Mouse (Mus musculus): ENCODE results near the gene Dusp2. TPM values are rescaled to one million over a fixed set of nuclear protein-coding genes. Genes with fewer than 3 reads are reported as not detected.

Gene Dusp2
- total RNA-seq, 2 experiments from 2014 or later, result 1.2 to 1.8 TPM

Other genes starting within 250 kb of the Dusp2 start
- 10 to 100 TPM; 13.7 to 15.2 TPM for gene Ncaph, start 202.2 kb upstream of the Dusp2 start, total RNA-seq (2021)
- 10 to 100 TPM; 14.1 to 15.3 TPM for gene Itpripl1, start 192.7 kb upstream of the Dusp2 start, total RNA-seq (2021)
- gene 1810024B03Rik, start 127.9 kb upstream of the Dusp2 start, total RNA-seq (2021), result under 1 TPM; 0.53 to 0.67 TPM
- gene Snrnp200, start 127.8 kb upstream of the Dusp2 start, total RNA-seq (2021), result 10 to 100 TPM; 63.3 to 66.8 TPM
- gene Ciao1, start 88.3 kb upstream of the Dusp2 start, total RNA-seq (2021), result 10 to 100 TPM; 57.2 to 60.4 TPM
- gene Tmem127, start 88.3 kb upstream of the Dusp2 start, total RNA-seq (2021), result 10 to 100 TPM; 39.4 to 40.4 TPM
- 100 to 1,000 TPM; 184 to 187 TPM for gene Stard7, start 65.9 kb upstream of the Dusp2 start, total RNA-seq (2021)
- gene Astl, start 2.5 kb downstream of the Dusp2 start, total RNA-seq (2021), result not detected
- 1 to 10 TPM in 1 of 2 experiments, under 1 TPM in 1; 0.84 to 1.1 TPM for gene Adra2b, start 27.0 kb downstream of the Dusp2 start, total RNA-seq (2021)
- not detected for gene Gpat2, start 89.0 kb downstream of the Dusp2 start, total RNA-seq (2021)
- gene Fahd2a, start 108.4 kb downstream of the Dusp2 start, total RNA-seq (2021), result 10 to 100 TPM; 25.2 to 25.3 TPM
- gene Kcnip3, start 185.9 kb downstream of the Dusp2 start, total RNA-seq (2021), result 1 to 10 TPM; 1.2 to 1.8 TPM
- gene Prom2, start 205.3 kb downstream of the Dusp2 start, total RNA-seq (2021), result under 1 TPM in 1 of 2 experiments, not detected in 1; 0.17 TPM

Measured in heart, postnatal 10 days (tissue).